32 mouse cellular contexts compared by ENCODE assay signal in the genomic region with DNA sequence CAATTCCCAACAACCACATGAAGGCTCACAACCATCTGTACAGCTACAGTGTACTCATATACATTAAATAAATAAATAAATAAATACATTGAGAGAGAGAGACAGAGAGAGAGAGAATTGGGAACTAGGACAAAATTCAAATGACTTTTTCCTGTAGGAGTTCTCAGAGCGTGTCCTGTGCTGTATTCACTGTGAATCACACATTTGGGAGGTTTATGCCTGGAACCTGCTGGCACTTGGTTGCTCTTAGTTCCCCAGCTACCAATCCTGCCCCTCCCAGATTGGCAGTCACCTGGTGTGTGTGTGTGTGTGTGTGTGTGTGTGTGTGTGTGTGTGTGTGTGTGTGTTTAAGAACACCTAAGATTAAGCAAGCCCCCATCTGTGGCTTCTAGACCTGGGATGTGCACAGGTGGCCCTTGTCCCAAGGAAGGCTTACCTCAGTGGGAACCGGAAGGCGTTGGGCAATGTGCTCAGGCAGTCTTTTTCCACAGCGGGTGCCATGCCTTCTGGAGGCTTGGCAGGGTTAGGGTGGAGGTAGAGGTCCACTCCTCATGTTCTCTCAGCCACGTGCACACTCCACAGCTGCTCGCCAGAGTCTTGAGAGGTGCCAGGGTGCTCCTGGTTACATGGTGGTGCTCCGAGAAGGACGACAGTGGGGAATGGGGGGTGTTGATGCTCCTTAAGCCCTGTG. TPM values are rescaled to one million over a fixed set of nuclear protein-coding genes. Genes with fewer than 3 reads are reported as not detected.
DNase-seq lines count a peak whose midpoint lies in the region; ATAC-seq and TF ChIP-seq lines count a peak whose summit lies in the region.
"Had no signal": no experiment of that assay in that cellular context is flagged by ENCODE, and none has a peak within 500 bp of the region (broad histone marks: within the 10 kb centered on the region; RNA-seq: fewer than 3 reads in every experiment).

No protein-coding gene starts in this region.

- no peak for DNase-seq in frontal cortex, postnatal 25 days (ENCODE audit: low spot score in 2 of 2)
- peak; percentile 83 for DNase-seq in heart, adult 11 months
- DNase-seq in heart, postnatal 14 days: no peak
- DNase-seq in lung, postnatal 36 days: peak; percentile 22
- DNase-seq in lung, adult 2 months: no peak
- peak; percentile 23 for DNase-seq in telencephalon, adult 2 months (ENCODE audit: low read depth, low spot score)
- DNase-seq in forebrain, embryonic 11.5 days (ENCODE audit: low spot score): no peak
- DNase-seq: adrenal gland, adult 8-10 months; adrenal gland, postnatal 25 days; cerebellum, adult 18-20 months; cerebellum, adult 9-10 months; cerebellum, postnatal 14 days; gastrocnemius, postnatal 10 days; heart, postnatal 36 days; kidney, adult 18-20 months had no signal

- H3K4me1 ChIP-seq in lung, adult 2 months (ENCODE audit: control insufficient read depth, insufficient read depth, low read length): no peaks in the 10 kb centered on the region
- H3K4me1 ChIP-seq in forebrain, embryonic 11.5 days (replicated peaks; ENCODE audit: control insufficient read depth, insufficient read depth, low read length): no peaks in the 10 kb centered on the region
- H3K4me1 ChIP-seq: embryonic facial prominence, embryonic 12.5 days; embryonic facial prominence, embryonic 15.5 days; forebrain, embryonic 12.5 days; forebrain, embryonic 15.5 days had no signal

- H3K27me3 ChIP-seq in forebrain, embryonic 11.5 days (ENCODE audit: control insufficient read depth, insufficient read depth, low read length): no peaks in the 10 kb centered on the region
- H3K27me3 ChIP-seq: embryonic facial prominence, embryonic 12.5 days; embryonic facial prominence, embryonic 15.5 days; forebrain, embryonic 12.5 days; forebrain, embryonic 15.5 days had no signal

- no peaks in the 10 kb centered on the region for H3K9me3 ChIP-seq in forebrain, embryonic 11.5 days (ENCODE audit: control insufficient read depth, low read length)
- H3K9me3 ChIP-seq: embryonic facial prominence, embryonic 12.5 days; embryonic facial prominence, embryonic 15.5 days; forebrain, embryonic 12.5 days; forebrain, embryonic 15.5 days had no signal

- H3K4me3 ChIP-seq in lung, adult 2 months (replicated peaks; ENCODE audit: extremely low read depth, low read depth, low read length): no peak overlapping the region
- no peak overlapping the region for H3K4me3 ChIP-seq in forebrain, embryonic 11.5 days (ENCODE audit: low read depth, low read length)
- H3K4me3 ChIP-seq: embryonic facial prominence, embryonic 12.5 days; embryonic facial prominence, embryonic 15.5 days; forebrain, embryonic 12.5 days; forebrain, embryonic 15.5 days had no signal

- TF ChIP-seq POLR2A in lung, adult 2 months (IDR thresholded peaks at IDR 0.05; ENCODE audit: borderline replicate concordance, extremely low read depth, low read depth, low read length): no peak

- intact Hi-C loops in heart, postnatal 14 days (cut with DNase I): loop anchor here (1.0 to 10.0 kb wide), 2 partner anchors 20 to 272 kb away; no protein-coding TSS in a partner anchor

- H3K4me2 ChIP-seq in forebrain, embryonic 11.5 days (ENCODE audit: low read depth, low read length, severe bottlenecking): no peak overlapping the region
- H3K4me2 ChIP-seq: embryonic facial prominence, embryonic 12.5 days; embryonic facial prominence, embryonic 15.5 days; forebrain, embryonic 12.5 days; forebrain, embryonic 15.5 days; heart, embryonic 11.5 days; hindbrain, embryonic 14.5 days had no signal

- no peaks in the 10 kb centered on the region for H3K36me3 ChIP-seq in forebrain, embryonic 11.5 days (ENCODE audit: control insufficient read depth, insufficient read depth, low read length)
- H3K36me3 ChIP-seq: embryonic facial prominence, embryonic 12.5 days; embryonic facial prominence, embryonic 15.5 days; forebrain, embryonic 12.5 days; forebrain, embryonic 15.5 days had no signal

- ATAC-seq in frontal cortex, adult (ENCODE audit: low TSS enrichment): peak; percentile 62; the same call in 1 of the 2 replicates
- no peak for ATAC-seq in forebrain, embryonic 11.5 days (replicated peaks; ENCODE audit: low FRiP score)
- ATAC-seq: activated CD4-positive, CD25-positive, alpha-beta regulatory T cell, adult 4 months; forebrain, embryonic 15.5 days; hindbrain, postnatal 0 days; inflammation-experienced regulatory T-cells, adult 6 months had no signal

- 82% methylated on average over 8 of the region's 8 CpGs for WGBS in lung, adult 2 months
- 83% methylated on average over 8 of the region's 8 CpGs for WGBS in forebrain, embryonic 11.5 days

- no peak for TF ChIP-seq CTCF in lung, adult 2 months (IDR thresholded peaks at IDR 0.05; ENCODE audit: insufficient read depth, low read length)

- H3K9ac ChIP-seq in forebrain, embryonic 11.5 days (ENCODE audit: low read length): no peak overlapping the region
- H3K9ac ChIP-seq: embryonic facial prominence, embryonic 12.5 days; embryonic facial prominence, embryonic 15.5 days; forebrain, embryonic 12.5 days; forebrain, embryonic 15.5 days; hindbrain, embryonic 14.5 days had no signal

- H3K27ac ChIP-seq in forebrain, embryonic 11.5 days (ENCODE audit: low read depth, low read length): no peak overlapping the region
- H3K27ac ChIP-seq: embryonic facial prominence, embryonic 12.5 days; embryonic facial prominence, embryonic 15.5 days; forebrain, embryonic 12.5 days; forebrain, embryonic 15.5 days; hindbrain, embryonic 14.5 days; hindbrain, postnatal 0 days had no signal

RNA-seq across cellular contexts. Expression of gene Cela3b, which starts 6.8 kb away (rescaled TPM):
- not detected for total RNA-seq in heart, postnatal 14 days (2021)
- 0.57 and 12.5 TPM in 2 replicates for polyA plus RNA-seq in lung, adult 2 months (2012; rRNA removed)
- not detected in 2 replicates for polyA plus RNA-seq in forebrain, embryonic 11.5 days (2014; fragmentation: Nextera tagmentation; extraction: Ambion mirVana)
- total RNA-seq: adrenal gland, postnatal 25 days; common myeloid progenitor, adult 5-6 weeks; ES-E14; gastrocnemius, postnatal 10 days; heart, adult 8-10 months; heart, postnatal 36 days; hindbrain, postnatal 0 days had no signal
- polyA plus RNA-seq: activated CD4-positive, CD25-positive, alpha-beta regulatory T cell, adult 4 months; embryonic facial prominence, embryonic 12.5 days; embryonic facial prominence, embryonic 15.5 days; forebrain, embryonic 12.5 days; forebrain, embryonic 15.5 days; heart, embryonic 11.5 days; heart, embryonic 14.5 days; heart, postnatal 0 days; hindbrain, embryonic 11.5 days; hindbrain, embryonic 14.5 days; hindbrain, postnatal 0 days; inflammation-experienced regulatory T-cells, adult 6 months had no signal

RNA-seq across cellular contexts. Expression of gene 1700013G24Rik, which starts 16.0 kb away (rescaled TPM):
- total RNA-seq in heart, postnatal 14 days (2021): not detected
- polyA plus RNA-seq in lung, adult 2 months (2012; rRNA removed): 0.15 TPM in 1 of 2 replicates, not detected in the other
- not detected in 2 replicates for polyA plus RNA-seq in forebrain, embryonic 11.5 days (2014; fragmentation: Nextera tagmentation; extraction: Ambion mirVana)
- total RNA-seq: adrenal gland, adult 8-10 months; adrenal gland, postnatal 25 days; common myeloid progenitor, adult 5-6 weeks; ES-E14; gastrocnemius, postnatal 10 days; heart, adult 8-10 months; heart, postnatal 36 days; hindbrain, postnatal 0 days had no signal
- polyA plus RNA-seq: activated CD4-positive, CD25-positive, alpha-beta regulatory T cell, adult 4 months; embryonic facial prominence, embryonic 12.5 days; embryonic facial prominence, embryonic 15.5 days; forebrain, embryonic 12.5 days; forebrain, embryonic 15.5 days; heart, embryonic 11.5 days; heart, embryonic 14.5 days; heart, postnatal 0 days; hindbrain, embryonic 11.5 days; hindbrain, embryonic 14.5 days; hindbrain, postnatal 0 days; inflammation-experienced regulatory T-cells, adult 6 months had no signal

RNA-seq across cellular contexts. Expression of gene Cela3a, which starts 27.5 kb away (rescaled TPM):
- total RNA-seq in heart, postnatal 14 days (2021): not detected
- polyA plus RNA-seq in lung, adult 2 months (2012; rRNA removed): not detected in 2 replicates
- polyA plus RNA-seq in forebrain, embryonic 11.5 days (2014; fragmentation: Nextera tagmentation; extraction: Ambion mirVana): not detected in 2 replicates
- total RNA-seq: adrenal gland, adult 8-10 months; adrenal gland, postnatal 25 days; common myeloid progenitor, adult 5-6 weeks; ES-E14; gastrocnemius, postnatal 10 days; heart, adult 8-10 months; heart, postnatal 36 days; hindbrain, postnatal 0 days had no signal
- polyA plus RNA-seq: activated CD4-positive, CD25-positive, alpha-beta regulatory T cell, adult 4 months; embryonic facial prominence, embryonic 12.5 days; embryonic facial prominence, embryonic 15.5 days; forebrain, embryonic 12.5 days; forebrain, embryonic 15.5 days; gonadal fat pad, adult 2 months; heart, embryonic 11.5 days; heart, embryonic 14.5 days; heart, postnatal 0 days; hindbrain, embryonic 11.5 days; hindbrain, embryonic 14.5 days; hindbrain, postnatal 0 days; inflammation-experienced regulatory T-cells, adult 6 months had no signal

RNA-seq across cellular contexts. Expression of gene Hspg2, which starts 31.4 kb away (rescaled TPM):
- total RNA-seq in heart, postnatal 14 days (2021): 100 to 1,000 TPM; 436 to 447 TPM
- 67.8 and 76.2 TPM in 2 replicates for polyA plus RNA-seq in lung, adult 2 months (2012; rRNA removed)
- polyA plus RNA-seq in forebrain, embryonic 11.5 days (2014; fragmentation: Nextera tagmentation; extraction: Ambion mirVana): 21.0 and 21.3 TPM in 2 replicates
- polyA plus RNA-seq: activated CD4-positive, CD25-positive, alpha-beta regulatory T cell, adult 4 months; inflammation-experienced regulatory T-cells, adult 6 months had no signal

Comparison
In these comparisons a context has a peak if more than half of its experiments do, and no peak if none do; other contexts are left out.
1. DNase-seq: peak in heart, adult 11 months (single experiment), lung, postnatal 36 days (single experiment) and telencephalon, adult 2 months (single experiment); none in frontal cortex, postnatal 25 days (0 of 2), heart, postnatal 14 days (0 of 2), lung, adult 2 months (single experiment) and forebrain, embryonic 11.5 days (single experiment).